Mouse (Mus musculus) neural tube, embryonic 13.5 days (tissue): Measurements from ENCODE around the gene Ephb6. TPM values are rescaled to one million over a fixed set of nuclear protein-coding genes. Genes with fewer than 3 reads are reported as not detected.

Experiments
- ATAC-seq: fragments of 200-750 bp; cut with Nextera tagmentation; 2 replicates; pipeline ENCODE4 v1.8.0; 2017; ENCODE audit warnings: low read depth, mild to moderate bottlenecking, moderate TSS enrichment, moderate library complexity
- H3K27ac ChIP-seq: fragments of 300-500 bp; sonication (generic); replicated peaks from 2 replicates; pipeline ENCODE4 v1.5.1; 2015; ENCODE audit warnings: moderate library complexity, mild to moderate bottlenecking, inconsistent platforms
- H3K27me3 ChIP-seq: fragments of 300-500 bp; sonication (generic); 2 replicates; pipeline ENCODE4 v1.6.1; 2015; ENCODE audit warnings: mild to moderate bottlenecking, inconsistent platforms
- H3K36me3 ChIP-seq: fragments of 300-500 bp; sonication (generic); 2 replicates; pipeline ENCODE4 v1.6.1; 2015; ENCODE audit warnings: mild to moderate bottlenecking, inconsistent platforms
- H3K4me1 ChIP-seq: fragments of 300-500 bp; sonication (generic); replicated peaks from 2 replicates; pipeline ENCODE4 v1.6.1; 2015; ENCODE audit warnings: inconsistent platforms
- H3K4me2 ChIP-seq: fragments of 300-500 bp; sonication (generic); 2 replicates; pipeline ENCODE4 v1.6.1; 2015; ENCODE audit warnings: inconsistent platforms, mild to moderate bottlenecking, moderate library complexity
- H3K4me3 ChIP-seq: fragments of 300-500 bp; sonication (generic); 2 replicates; pipeline ENCODE4 v1.5.1; 2015; ENCODE audit warnings: mild to moderate bottlenecking, inconsistent platforms
- H3K9ac ChIP-seq: fragments of 300-500 bp; sonication (generic); 2 replicates; pipeline ENCODE4 v1.6.1; 2015; ENCODE audit warnings: moderate library complexity, mild to moderate bottlenecking, inconsistent platforms
- H3K9me3 ChIP-seq: fragments of 300-500 bp; sonication (generic); 2 replicates; pipeline ENCODE4 v1.6.1; 2016; ENCODE audit warnings: inconsistent platforms
- WGBS: fragments of 180-500 bp; shearing (Covaris S2); methylation state at CpG from one replicate; pipeline ENCODE4 v1.1.7; 2015; 5-methylcytosine and 5-hydroxymethylcytosine counted together
- polyA plus RNA-seq: library from polyadenylated mRNA; unstranded; fragments of >200 nt; fragmentation: Nextera tagmentation; extraction: Ambion mirVana; gene quantifications from 2 replicates; pipeline ENCODE4 v1.2.1, GENCODE M21; 2015

Ephb6 gene
- polyA plus RNA-seq, 1 experiment from 2014 or later, result 29.8 TPM

- H3K9me3 ChIP-seq, result no peaks in the 10 kb centered on the region
- no peaks in the 10 kb centered on the region for H3K27me3 ChIP-seq
- WGBS, result 80% methylated on average over 1 of the region's 1 CpGs
- H3K27ac ChIP-seq, result no peak overlapping the region
- H3K4me2 ChIP-seq, result no peak overlapping the region
- no peak overlapping the region for H3K9ac ChIP-seq
- no peak overlapping the region for H3K4me3 ChIP-seq
- H3K36me3 ChIP-seq, result no peaks in the 10 kb centered on the region
- ATAC-seq, result no peak
- H3K4me1 ChIP-seq, result no peaks in the 10 kb centered on the region
Measured at GRCm38 (mm10) chr6:41658487-41658886, 53.2 kb downstream of the Ephb6 start.

GRCm38 (mm10) chr6:41662320-41662719 lies 57.0 kb downstream of the Ephb6 start:
- H3K4me1 ChIP-seq, result no peaks in the 10 kb centered on the region
- H3K4me3 ChIP-seq, result no peak overlapping the region
- no peaks in the 10 kb centered on the region for H3K27me3 ChIP-seq
- H3K36me3 ChIP-seq, result no peaks in the 10 kb centered on the region
- H3K9ac ChIP-seq, result no peak overlapping the region
- ATAC-seq, result no peak
- 28% methylated on average over 2 of the region's 2 CpGs for WGBS
- H3K4me2 ChIP-seq, result no peak overlapping the region
- no peaks in the 10 kb centered on the region for H3K9me3 ChIP-seq
- no peak overlapping the region for H3K27ac ChIP-seq

Other genes starting within 250 kb of the Ephb6 start
- gene Prss3, start 227.8 kb upstream of the Ephb6 start, polyA plus RNA-seq, result not detected in 2 replicates
- gene Gm5771, start 213.1 kb upstream of the Ephb6 start, polyA plus RNA-seq, result not detected in 2 replicates
- not detected in 2 replicates for gene Gm10334, start 159.3 kb upstream of the Ephb6 start, polyA plus RNA-seq
- gene Prss1, start 146.6 kb upstream of the Ephb6 start, polyA plus RNA-seq, result not detected in 2 replicates
- gene Prss2, start 83.7 kb upstream of the Ephb6 start, polyA plus RNA-seq, result not detected in 2 replicates
- gene Trpv6, start 30.9 kb downstream of the Ephb6 start, polyA plus RNA-seq, result 0.65 and 0.81 TPM in 2 replicates
- not detected in 2 replicates for gene Trpv5, start 75.3 kb downstream of the Ephb6 start, polyA plus RNA-seq
- gene Llcfc1, start 78.9 kb downstream of the Ephb6 start, polyA plus RNA-seq, result not detected in 2 replicates
- 0.82 and 1.9 TPM in 2 replicates for gene Kel, start 98.9 kb downstream of the Ephb6 start, polyA plus RNA-seq
- not detected in 2 replicates for gene Olfr459, start 169.7 kb downstream of the Ephb6 start, polyA plus RNA-seq
- gene Pip, start 242.1 kb downstream of the Ephb6 start, polyA plus RNA-seq, result not detected in 2 replicates
- gene Sval2, start 247.5 kb downstream of the Ephb6 start, polyA plus RNA-seq, result not detected in 2 replicates